Mouse (Mus musculus): ENCODE results near the gene Col11a2. TPM values are rescaled to one million over a fixed set of nuclear protein-coding genes. Genes with fewer than 3 reads are reported as not detected.

Gene Col11a2
- polyA plus RNA-seq, 3 experiments from 2014 or later: 0.21 TPM; not detected in 2

- no peak for ATAC-seq
These were observed 68.1 kb downstream of the Col11a2 start for GRCm38 (mm10) chr17:34107109-34107867.

- no peak for ATAC-seq
These were observed 69.2 kb downstream of the Col11a2 start for GRCm38 (mm10) chr17:34108460-34108859.

- no peak for ATAC-seq
These were observed 70.0 kb downstream of the Col11a2 start for GRCm38 (mm10) chr17:34109038-34109805.

GRCm38 (mm10) chr17:34109806-34110195 lies 70.6 kb downstream of the Col11a2 start:
- ATAC-seq: no peak

- no peak for ATAC-seq
These were observed 71.1 kb downstream of the Col11a2 start for GRCm38 (mm10) chr17:34110309-34110708.

- no peak for ATAC-seq
These were observed 74.9 kb downstream of the Col11a2 start for GRCm38 (mm10) chr17:34114114-34114513.

Other genes with a start within 250 kb of the Col11a2 start
- gene Kank3, start 228.9 kb upstream of the Col11a2 start, polyA plus RNA-seq (2017; shearing (Covaris generic)): 1 to 10 TPM; 2.4 to 2.7 (median 2.4) TPM
- 1,000 to 10,000 TPM; 1,118 to 2,316 (median 1,890) TPM for gene Rps28, start 214.9 kb upstream of the Col11a2 start, polyA plus RNA-seq (2017; shearing (Covaris generic))
- 100 to 1,000 TPM; 364 to 457 (median 417) TPM for gene Ndufa7, start 214.9 kb upstream of the Col11a2 start, polyA plus RNA-seq (2017; shearing (Covaris generic))
- 10 to 100 TPM; 11.2 to 11.6 (median 11.2) TPM for gene Cd320, start 196.3 kb upstream of the Col11a2 start, polyA plus RNA-seq (2017; shearing (Covaris generic))
- gene Gm7029, start 165.6 kb upstream of the Col11a2 start, polyA plus RNA-seq (2017; shearing (Covaris generic)): not detected
- 1 to 10 TPM in 2 of 3 experiments, under 1 TPM in 1; 0.20 to 7.4 (median 1.3) TPM for gene Kifc1, start 148.8 kb upstream of the Col11a2 start, polyA plus RNA-seq (2017; shearing (Covaris generic))
- 10 to 100 TPM in 1 of 3 experiments, 1 to 10 TPM in 2; 5.3 to 10.1 (median 5.4) TPM for gene Platr17, start 134.3 kb upstream of the Col11a2 start, polyA plus RNA-seq (2017; shearing (Covaris generic))
- 100 to 1,000 TPM; 101 to 116 (median 102) TPM for gene Daxx, start 130.0 kb upstream of the Col11a2 start, polyA plus RNA-seq (2017; shearing (Covaris generic))
- 100 to 1,000 TPM; 367 to 428 (median 385) TPM for gene Tapbp, start 123.5 kb upstream of the Col11a2 start, polyA plus RNA-seq (2017; shearing (Covaris generic))
- gene Zbtb22, start 123.5 kb upstream of the Col11a2 start, polyA plus RNA-seq (2017; shearing (Covaris generic)): 1 to 10 TPM; 3.7 to 6.8 (median 4.8) TPM
- 10 to 100 TPM; 14.3 to 37.4 (median 31.7) TPM for gene Rgl2, start 109.9 kb upstream of the Col11a2 start, polyA plus RNA-seq (2017; shearing (Covaris generic))
- 100 to 1,000 TPM; 114 to 135 (median 124) TPM for gene Pfdn6, start 99.1 kb upstream of the Col11a2 start, polyA plus RNA-seq (2017; shearing (Covaris generic))
- 10 to 100 TPM in 2 of 3 experiments, 1 to 10 TPM in 1; 6.8 to 11.0 (median 10.1) TPM for gene Wdr46, start 98.8 kb upstream of the Col11a2 start, polyA plus RNA-seq (2017; shearing (Covaris generic))
- gene B3galt4, start 87.9 kb upstream of the Col11a2 start, polyA plus RNA-seq (2017; shearing (Covaris generic)): 10 to 100 TPM; 12.8 to 15.1 (median 13.9) TPM
- gene Vps52, start 83.6 kb upstream of the Col11a2 start, polyA plus RNA-seq (2017; shearing (Covaris generic)): 10 to 100 TPM; 27.6 to 30.0 (median 27.8) TPM
- 1,000 to 10,000 TPM; 3,532 to 7,587 (median 7,167) TPM for gene Rps18, start 83.4 kb upstream of the Col11a2 start, polyA plus RNA-seq (2017; shearing (Covaris generic))
- gene H2-K1, start 39.1 kb upstream of the Col11a2 start, polyA plus RNA-seq (2017; shearing (Covaris generic)): 1,000 to 10,000 TPM; 4,943 to 7,708 (median 5,398) TPM
- 1 to 10 TPM; 1.6 to 2.8 (median 2.5) TPM for gene Ring1, start 14.8 kb upstream of the Col11a2 start, polyA plus RNA-seq (2017; shearing (Covaris generic))
- 10 to 100 TPM; 28.0 to 31.5 (median 30.7) TPM for gene H2-Ke6, start 11.4 kb upstream of the Col11a2 start, polyA plus RNA-seq (2017; shearing (Covaris generic))
- 10 to 100 TPM; 40.8 to 49.3 (median 44.7) TPM for gene Slc39a7, start 7.8 kb upstream of the Col11a2 start, polyA plus RNA-seq (2017; shearing (Covaris generic))
- 10 to 100 TPM in 2 of 3 experiments, 1 to 10 TPM in 1; 7.8 to 10.6 (median 10.1) TPM for gene Rxrb, start 7.6 kb upstream of the Col11a2 start, polyA plus RNA-seq (2017; shearing (Covaris generic))
- gene H2-Oa, start 52.9 kb downstream of the Col11a2 start, polyA plus RNA-seq (2017; shearing (Covaris generic)): 10 to 100 TPM; 14.3 to 81.2 (median 53.9) TPM
- gene H2-DMa, start 80.1 kb downstream of the Col11a2 start, polyA plus RNA-seq (2017; shearing (Covaris generic)): 100 to 1,000 TPM in 2 of 3 experiments, 10 to 100 TPM in 1; 75.8 to 241 (median 198) TPM
- gene Brd2, start 83.2 kb downstream of the Col11a2 start, polyA plus RNA-seq (2017; shearing (Covaris generic)): 100 to 1,000 TPM; 115 to 154 (median 144) TPM
- gene H2-DMb2, start 103.9 kb downstream of the Col11a2 start, polyA plus RNA-seq (2017; shearing (Covaris generic)): 10 to 100 TPM in 2 of 3 experiments, 1 to 10 TPM in 1; 9.2 to 14.4 (median 11.3) TPM
- gene H2-DMb1, start 113.6 kb downstream of the Col11a2 start, polyA plus RNA-seq (2017; shearing (Covaris generic)): 1 to 10 TPM; 2.3 to 5.0 (median 4.5) TPM
- 100 to 1,000 TPM; 174 to 216 (median 189) TPM for gene Tap1, start 148.1 kb downstream of the Col11a2 start, polyA plus RNA-seq (2017; shearing (Covaris generic))
- gene Psmb9, start 148.3 kb downstream of the Col11a2 start, polyA plus RNA-seq (2017; shearing (Covaris generic)): 100 to 1,000 TPM; 330 to 403 (median 338) TPM
- gene Psmb8, start 158.3 kb downstream of the Col11a2 start, polyA plus RNA-seq (2017; shearing (Covaris generic)): 1,000 to 10,000 TPM in 2 of 3 experiments, 100 to 1,000 TPM in 1; 835 to 1,025 (median 1,010) TPM
- 100 to 1,000 TPM in 2 of 3 experiments, 10 to 100 TPM in 1; 94.0 to 181 (median 103) TPM for gene Tap2, start 164.1 kb downstream of the Col11a2 start, polyA plus RNA-seq (2017; shearing (Covaris generic))
- gene H2-Ob, start 199.5 kb downstream of the Col11a2 start, polyA plus RNA-seq (2017; shearing (Covaris generic)): 10 to 100 TPM in 2 of 3 experiments, 1 to 10 TPM in 1; 8.4 to 87.4 (median 63.4) TPM
- gene H2-Ab1, start 218.3 kb downstream of the Col11a2 start, polyA plus RNA-seq (2017; shearing (Covaris generic)): 10 to 100 TPM in 2 of 3 experiments, 1 to 10 TPM in 1; 4.3 to 76.2 (median 34.9) TPM
- 10 to 100 TPM in 2 of 3 experiments, 1 to 10 TPM in 1; 9.3 to 75.1 (median 44.7) TPM for gene H2-Aa, start 248.4 kb downstream of the Col11a2 start, polyA plus RNA-seq (2017; shearing (Covaris generic))

Measured in inflammation-experienced regulatory T-cells, adult 6 months (primary cell).